Mouse (Mus musculus) left cerebral cortex, postnatal 4 days (tissue): ENCODE results near the gene Nop56. TPM values are rescaled to one million over a fixed set of nuclear protein-coding genes. Genes with fewer than 3 reads are reported as not detected.

Experiments used
- DNase-seq: peaks from one replicate; pipeline ENCODE4 v3.0.0-alpha.2; 2022
- intact Hi-C: fragments of 180-260 bp; cut with DNase I; formaldehyde crosslinking; loops from one replicate; pipeline ENCODE4 v1.15.1; 2025
- total RNA-seq, 2 experiments: library from RNA; stranded (reverse); gene quantifications; 2 replicates each; pipeline ENCODE4 v1.2.3; 2021

Gene Nop56
- total RNA-seq, 2 experiments from 2014 or later = 187 to 188 TPM

DNA sequence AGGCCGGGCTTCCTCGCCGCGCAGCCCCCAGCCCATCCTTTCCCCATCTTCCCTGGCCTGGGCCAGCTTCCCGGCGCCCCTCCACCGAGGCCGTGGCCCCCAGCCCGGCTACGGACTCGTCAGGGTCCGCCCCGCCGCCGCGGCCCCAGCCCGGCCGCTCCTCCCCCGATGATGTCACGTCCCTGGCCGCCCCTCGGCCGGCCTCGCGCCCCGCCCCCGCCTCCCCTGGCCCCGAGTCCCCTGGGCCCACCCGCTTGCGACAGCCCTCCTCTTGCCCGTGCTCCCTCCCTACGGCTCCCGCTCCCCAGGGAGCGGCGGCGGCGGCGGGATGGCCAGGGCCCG, 20.7 kb downstream of the Nop56 start, which contains the start of gene Ebf4:
TSS of gene Ebf4 (plus strand) at position 234 of the 342 bp plus-strand sequence.
- peak; percentile 76 for DNase-seq
- intact Hi-C loops = loop anchor here (5.0 kb wide), 2 partner anchors 67 to 127 kb away; partner anchors contain the start of genes Pced1a and Vps16

DNA sequence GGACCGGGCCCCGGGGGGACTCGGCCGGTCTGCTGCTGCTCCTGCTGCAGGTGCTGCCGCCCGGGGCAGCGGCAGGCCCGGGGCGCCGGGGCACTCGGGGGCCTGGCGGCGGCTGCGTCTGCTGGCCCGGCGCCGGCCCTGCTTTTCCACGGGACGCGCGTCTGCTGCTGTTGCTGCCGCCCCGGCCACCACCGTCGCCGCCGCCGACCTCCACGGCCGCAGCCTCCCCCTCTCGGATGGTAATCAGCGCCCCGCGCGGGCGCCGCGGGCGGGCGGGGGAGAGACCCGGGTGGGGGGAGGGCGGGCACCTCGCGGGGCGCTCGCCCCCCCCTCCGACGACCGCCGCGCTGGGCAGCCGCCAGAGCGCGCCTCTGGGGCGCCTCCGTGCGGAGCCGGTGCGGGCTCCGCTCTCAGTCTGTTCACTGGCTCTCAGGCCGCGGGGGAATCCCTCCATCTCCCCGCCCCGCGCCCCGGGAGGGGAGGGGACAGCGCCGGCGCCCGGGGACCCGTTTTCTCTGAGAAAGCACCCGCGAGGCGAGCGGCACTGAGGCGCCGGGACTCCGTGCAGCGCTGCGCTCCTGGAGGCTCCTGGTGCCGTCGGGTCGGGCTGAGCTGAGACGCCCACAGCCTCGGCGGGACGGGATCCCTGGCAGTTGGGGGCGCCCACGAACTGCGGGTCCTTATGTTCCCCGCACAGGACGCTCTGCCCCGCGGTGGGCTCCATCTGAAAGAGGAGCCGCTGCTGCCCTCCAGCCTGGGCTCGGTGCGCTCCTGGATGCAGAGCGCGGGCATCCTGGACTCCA, 21.3 kb downstream of the Nop56 start:
- DNase-seq = peak; percentile 40
- intact Hi-C loops = loop anchor here (5.0 kb wide), 1 partner anchor 127 kb away; the partner anchor contains the start of genes Pced1a and Vps16

DNA sequence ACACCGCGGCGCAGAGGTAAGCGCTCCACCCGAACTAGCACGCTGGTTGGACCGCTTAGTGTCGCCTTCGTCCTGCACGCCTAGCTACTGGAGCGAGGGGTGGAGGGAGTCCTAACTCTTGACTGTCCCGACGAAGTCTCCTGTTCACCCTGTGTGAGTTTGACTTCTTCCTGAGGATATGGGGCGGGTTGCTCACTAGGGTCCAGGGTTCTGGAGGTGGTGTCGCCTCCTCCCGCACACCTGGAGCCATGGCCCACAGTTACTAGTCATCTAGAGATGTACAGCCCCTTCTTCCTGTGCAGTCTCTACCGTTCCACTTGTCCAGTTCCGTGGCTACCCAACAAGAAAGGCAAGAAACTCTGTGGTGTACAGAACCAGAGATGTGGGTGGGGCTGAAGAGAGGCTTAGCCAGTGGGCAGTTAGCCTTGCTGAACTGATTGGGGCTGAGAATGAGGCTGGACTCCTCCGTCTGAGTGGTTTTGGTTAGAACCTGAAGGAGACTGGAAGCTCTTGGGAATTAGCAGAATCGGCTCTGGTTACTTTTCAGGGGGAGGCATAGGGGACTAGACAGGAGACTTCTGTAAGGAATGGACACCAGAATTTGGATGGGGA, 22.0 kb downstream of the Nop56 start:
- intact Hi-C loops = loop anchor here (5.0 kb wide), 1 partner anchor 126 kb away; the partner anchor contains the start of genes Pced1a and Vps16

DNA sequence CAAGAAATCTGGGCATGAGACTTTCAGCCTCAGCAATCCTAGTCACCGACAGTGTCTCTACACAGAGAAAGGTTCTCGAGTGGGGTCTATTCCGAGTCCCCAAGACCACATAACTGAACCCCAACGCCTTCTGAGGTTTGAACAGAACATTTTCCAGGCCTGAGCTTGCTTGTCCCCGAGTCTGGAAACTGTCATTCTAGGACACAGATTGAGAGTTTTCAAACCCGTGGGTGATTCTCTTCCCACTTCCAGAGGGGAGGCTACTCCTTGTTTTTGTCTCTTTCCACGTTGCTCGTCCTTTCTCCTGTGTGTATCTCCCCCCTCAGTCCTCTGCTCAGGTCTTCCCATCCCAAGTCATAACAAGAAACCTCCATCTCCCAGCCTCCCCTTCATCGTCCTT, 23.4 kb downstream of the Nop56 start:
- intact Hi-C loops = loop anchor here (5.0 kb wide), 1 partner anchor 125 kb away; the partner anchor contains the start of genes Pced1a and Vps16
- no peak for DNase-seq

More for the DNA sequence above, 22.0 kb downstream of the Nop56 start:
- DNase-seq = no peak

DNA sequence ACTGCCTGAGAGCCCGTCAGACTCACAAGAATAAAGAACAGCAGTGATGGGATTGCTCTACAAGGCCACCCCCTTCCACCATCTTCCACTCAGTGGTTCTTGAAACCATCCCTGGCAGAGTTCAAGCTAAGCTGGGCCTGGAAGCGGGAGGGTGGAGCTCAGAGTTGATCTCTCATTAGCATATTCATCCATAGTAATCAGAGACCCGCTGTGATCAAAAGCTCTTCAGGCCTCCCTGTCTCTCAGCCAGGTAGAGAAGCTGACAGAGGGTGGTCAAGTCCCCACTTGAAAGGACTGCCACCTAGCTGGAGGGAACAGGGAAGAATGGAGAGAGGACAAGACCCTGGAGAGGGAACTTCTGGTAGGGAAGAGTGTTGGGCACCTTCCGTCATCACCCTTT, 28.8 kb downstream of the Nop56 start:
- intact Hi-C loops = no loop called here
- DNase-seq = no peak

DNA sequence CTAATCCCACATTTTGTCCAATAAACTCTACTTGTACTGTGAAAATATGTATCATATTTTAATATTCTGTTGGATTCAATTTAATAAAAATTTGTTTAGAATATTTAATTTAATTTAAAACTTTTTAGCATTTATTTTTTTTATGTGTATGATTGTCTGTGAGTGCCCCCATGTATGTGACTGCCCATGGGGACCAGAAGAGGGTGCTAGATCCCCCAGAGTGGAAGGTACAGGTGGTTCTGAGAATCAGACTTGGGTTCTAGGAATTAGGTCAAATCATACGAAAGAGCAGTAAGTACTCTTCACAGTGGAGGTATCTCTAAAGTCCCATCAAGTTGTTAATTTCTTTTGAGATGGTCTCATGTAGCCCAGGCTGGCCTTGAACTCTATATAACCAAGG, 52.8 kb downstream of the Nop56 start:
- no peak for DNase-seq
- intact Hi-C loops = no loop called here

Other genes starting within 250 kb of the Nop56 start
- under 1 TPM; 0.36 to 0.60 TPM for gene Tgm6, start 162.0 kb upstream of the Nop56 start, total RNA-seq
- gene Snrpb, start 95.0 kb upstream of the Nop56 start, total RNA-seq = 100 to 1,000 TPM; 131 to 148 TPM
- not detected for gene Tmc2, start 79.2 kb upstream of the Nop56 start, total RNA-seq
- gene Idh3b, start 10.1 kb downstream of the Nop56 start, total RNA-seq = 100 to 1,000 TPM; 143 to 150 TPM
- gene Ebf4, start 20.7 kb downstream of the Nop56 start, total RNA-seq = 10 to 100 TPM; 11.7 to 16.5 TPM
- 10 to 100 TPM; 25.2 to 26.4 TPM for gene Cpxm1, start 123.1 kb downstream of the Nop56 start, total RNA-seq
- gene Gm28372, start 130.8 kb downstream of the Nop56 start, total RNA-seq = not detected
- gene 1700020A23Rik, start 130.8 kb downstream of the Nop56 start, total RNA-seq = not detected
- not detected for gene Tmem239, start 132.0 kb downstream of the Nop56 start, total RNA-seq
- gene Vps16, start 149.9 kb downstream of the Nop56 start, total RNA-seq = 100 to 1,000 TPM in 1 of 2 experiments, 10 to 100 TPM in 1; 96.4 to 113 TPM
- gene Pced1a, start 150.3 kb downstream of the Nop56 start, total RNA-seq = 10 to 100 TPM; 31.7 to 33.2 TPM
- gene Ptpra, start 175.8 kb downstream of the Nop56 start, total RNA-seq = 100 to 1,000 TPM; 243 to 247 TPM